Mouse (Mus musculus) liver, adult 2 months (tissue): ENCODE data around the gene Gm20425.

ENCODE experiments used
- CTCF ChIP-seq: fragments of 200-500 bp; IDR thresholded peaks from 2 replicates; pipeline ENCODE4 v1.5.1; 2011; ENCODE audit warnings: low read depth, low read length, control low read depth
- POLR2A ChIP-seq: fragments of 200-500 bp; IDR thresholded peaks from 2 replicates; pipeline ENCODE4 v1.6.1; 2011; ENCODE audit warnings: low read length, control low read depth; ENCODE audit not compliant: insufficient read depth; ENCODE audit errors: extremely low read depth

DNA sequence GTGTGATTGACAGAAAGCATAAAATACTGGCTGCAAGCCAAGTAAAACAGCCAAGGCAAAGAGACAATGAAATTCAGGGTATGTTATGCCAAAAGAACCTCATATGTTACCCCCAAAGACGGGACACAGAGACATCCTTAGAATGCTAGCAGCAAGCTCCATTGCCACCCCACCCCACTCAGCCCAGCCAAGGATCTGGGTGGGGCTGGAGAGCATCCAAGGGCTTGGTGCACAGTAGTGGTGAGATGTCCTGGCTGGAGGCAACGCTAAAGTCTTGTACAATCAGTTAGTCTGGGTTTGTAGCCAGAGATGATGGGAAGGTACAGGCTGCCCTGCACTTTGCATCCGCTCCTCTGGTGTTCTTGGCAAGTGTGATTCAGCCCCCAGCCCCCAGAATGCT, 49.8 kb downstream of the Gm20425 start:
- no peak for TF ChIP-seq CTCF
- TF ChIP-seq POLR2A = no peak
